Mouse (Mus musculus) liver, embryonic 15.5 days (tissue): Measurements from ENCODE around the gene Unc13b. TPM values are rescaled to one million over a fixed set of nuclear protein-coding genes. Genes with fewer than 3 reads are reported as not detected.
A peak's percentile ranks its signal among the peaks of the same experiment; 100 is the strongest.

Experiments
- ATAC-seq: fragments of 200-750 bp; cut with Nextera tagmentation; 2 replicates; pipeline ENCODE4 v1.8.0; 2017; ENCODE audit warnings: moderate number of reproducible peaks, mild to moderate bottlenecking, moderate library complexity; ENCODE audit not compliant: insufficient read depth
- H3K27ac ChIP-seq: fragments of 300-500 bp; sonication (generic); replicated peaks from 2 replicates; pipeline ENCODE4 v1.5.1; 2015; ENCODE audit warnings: mild to moderate bottlenecking, inconsistent platforms
- H3K27me3 ChIP-seq: fragments of 300-500 bp; sonication (generic); 2 replicates; pipeline ENCODE4 v1.6.1; 2015; ENCODE audit warnings: mild to moderate bottlenecking, inconsistent platforms
- H3K36me3 ChIP-seq: fragments of 300-500 bp; sonication (generic); replicated peaks from 2 replicates; pipeline ENCODE4 v1.6.1; 2015; ENCODE audit warnings: moderate library complexity, mild to moderate bottlenecking, inconsistent platforms
- H3K4me1 ChIP-seq: fragments of 300-500 bp; sonication (generic); replicated peaks from 2 replicates; pipeline ENCODE4 v1.6.1; 2015; ENCODE audit warnings: inconsistent platforms
- H3K4me2 ChIP-seq: fragments of 300-500 bp; sonication (generic); 2 replicates; pipeline ENCODE4 v1.6.1; 2015; ENCODE audit warnings: moderate library complexity, mild to moderate bottlenecking, inconsistent platforms
- H3K4me3 ChIP-seq: fragments of 300-500 bp; sonication (generic); replicated peaks from 2 replicates; pipeline ENCODE4 v1.5.1; 2015; ENCODE audit warnings: mild to moderate bottlenecking, inconsistent platforms
- H3K9ac ChIP-seq: fragments of 300-500 bp; sonication (generic); 2 replicates; pipeline ENCODE4 v1.6.1; 2015; ENCODE audit warnings: moderate library complexity, mild to moderate bottlenecking, inconsistent platforms
- H3K9me3 ChIP-seq: fragments of 300-500 bp; sonication (generic); replicated peaks from 2 replicates; pipeline ENCODE4 v1.6.1; 2016; ENCODE audit warnings: inconsistent platforms
- WGBS: fragments of 180-500 bp; shearing (Covaris S2); methylation state at CpG from one replicate; pipeline ENCODE4 v1.1.7; 2015; ENCODE audit warnings: mixed read lengths; ENCODE audit not compliant: insufficient replicate concordance; 5-methylcytosine and 5-hydroxymethylcytosine counted together
- polyA plus RNA-seq: library from polyadenylated mRNA; unstranded; fragments of >200 nt; fragmentation: Nextera tagmentation; extraction: Ambion mirVana; gene quantifications from 2 replicates; pipeline ENCODE4 v1.2.1, GENCODE M21; 2015

The Unc13b gene
- polyA plus RNA-seq, 1 experiment from 2014 or later, result 0.40 TPM

- 32% methylated on average over 15 of the region's 15 CpGs for WGBS
- Histone ChIP-seq H3K4me2 (peak overlapping the region; percentile 90), H3K9ac (peak overlapping the region; percentile 90), H3K27ac (peak overlapping the region; percentile 93), H3K4me3 (peak overlapping the region; percentile 88), H3K27me3 (peaks cover 1% of the 10 kb centered on the region; the same call in 1 of the 2 replicates), H3K4me1 (peaks cover 72% of the 10 kb centered on the region), H3K9me3 (no peaks in the 10 kb centered on the region), H3K36me3 (peaks cover 33% of the 10 kb centered on the region)
- peak; percentile 30 for ATAC-seq
Measured at GRCm38 (mm10) chr4:43038567-43039495, 19.9 kb upstream of the Unc13b start.

DNA sequence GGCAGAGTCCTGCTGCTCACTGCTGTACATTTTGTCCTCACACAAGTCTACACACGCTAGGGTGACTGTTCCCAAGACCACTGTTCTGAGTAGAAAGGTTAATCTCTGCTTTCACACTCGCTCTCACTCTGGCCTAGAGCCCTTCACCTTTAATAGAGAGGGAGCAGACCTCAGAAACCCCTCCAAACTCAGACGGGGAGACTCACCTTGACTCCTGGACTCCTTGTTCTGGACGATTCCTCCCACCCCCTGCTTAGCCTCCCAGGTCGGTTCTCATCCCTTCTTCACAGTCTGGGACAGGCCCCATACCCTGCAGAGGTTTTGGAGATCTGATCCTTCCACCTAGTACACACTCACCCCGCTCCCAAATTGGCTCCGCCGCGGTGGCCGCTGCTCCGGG lies 19.1 kb upstream of the Unc13b start:
- 9% methylated on average over 11 of the region's 11 CpGs for WGBS
- H3K27me3 ChIP-seq, result peaks cover 8% of the 10 kb centered on the region
- peak overlapping the region; percentile 88 for H3K4me3 ChIP-seq
- peak overlapping the region; percentile 90 for H3K9ac ChIP-seq
- no peaks in the 10 kb centered on the region for H3K9me3 ChIP-seq
- peak; percentile 11 for ATAC-seq
- peaks cover 78% of the 10 kb centered on the region for H3K4me1 ChIP-seq
- H3K27ac ChIP-seq, result peak overlapping the region; percentile 93
- H3K36me3 ChIP-seq, result peaks cover 25% of the 10 kb centered on the region
- peak overlapping the region; percentile 90 for H3K4me2 ChIP-seq

- Histone ChIP-seq H3K4me1 (peaks cover 80% of the 10 kb centered on the region), H3K27ac (peak overlapping the region; percentile 93), H3K9ac (peak overlapping the region; percentile 90), H3K36me3 (peaks cover 20% of the 10 kb centered on the region), H3K9me3 (no peaks in the 10 kb centered on the region), H3K4me2 (peak overlapping the region; percentile 90), H3K27me3 (peaks cover 12% of the 10 kb centered on the region), H3K4me3 (peak overlapping the region; percentile 88)
- under 1% methylated on average over 25 of the region's 25 CpGs for WGBS
- peak; percentile 93 for ATAC-seq
Measured at GRCm38 (mm10) chr4:43040114-43040572, 18.6 kb upstream of the Unc13b start.

- Histone ChIP-seq H3K4me1 (peaks cover 80% of the 10 kb centered on the region), H3K9me3 (no peaks in the 10 kb centered on the region), H3K4me3 (no peak overlapping the region), H3K4me2 (no peak overlapping the region), H3K27me3 (peaks cover 21% of the 10 kb centered on the region), H3K9ac (no peak overlapping the region), H3K36me3 (peaks cover 11% of the 10 kb centered on the region), H3K27ac (peak overlapping the region; percentile 42; the same call in 1 of the 2 replicates)
- 62% methylated on average over 9 of the region's 9 CpGs for WGBS
- ATAC-seq, result no peak
Measured at GRCm38 (mm10) chr4:43040881-43041547, 17.7 kb upstream of the Unc13b start.

DNA sequence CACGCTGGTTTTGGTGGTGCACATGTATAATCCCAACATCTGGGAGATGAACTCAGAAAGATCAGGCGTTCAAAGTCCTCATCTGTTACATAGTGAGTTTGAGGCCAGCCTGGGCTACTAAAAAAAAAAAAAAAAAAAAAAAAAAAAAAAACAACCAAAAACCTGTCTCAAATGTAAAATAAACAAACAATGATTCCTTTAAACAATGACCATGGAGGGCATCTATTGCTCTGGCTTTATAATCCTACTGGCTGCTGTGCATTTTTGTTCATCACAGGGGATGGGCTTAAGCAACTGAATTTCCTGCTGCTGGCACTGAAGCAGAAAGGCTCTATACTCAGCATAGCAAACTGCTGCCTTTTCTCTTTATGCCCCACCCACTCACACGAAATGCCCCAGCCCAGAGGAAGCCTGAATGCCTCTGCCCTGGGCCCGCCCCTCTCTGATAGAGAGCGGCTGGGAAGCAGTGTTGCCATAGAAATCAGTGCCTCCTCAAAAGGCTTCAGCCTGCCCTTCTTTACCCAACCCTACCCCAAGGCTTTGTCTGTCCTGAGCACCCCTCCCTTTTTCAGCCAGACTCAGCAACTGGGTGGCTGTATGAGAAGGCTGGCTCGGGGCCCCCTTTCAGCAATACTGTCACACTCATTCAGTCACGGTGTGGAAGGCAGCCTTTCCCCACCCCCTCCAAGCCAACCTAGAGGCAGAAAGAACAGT lies 15.0 kb upstream of the Unc13b start:
- H3K9me3 ChIP-seq, result no peaks in the 10 kb centered on the region
- peak overlapping the region; percentile 46 for H3K27ac ChIP-seq
- no peak overlapping the region for H3K4me3 ChIP-seq
- H3K36me3 ChIP-seq, result no peaks in the 10 kb centered on the region
- H3K9ac ChIP-seq, result no peak overlapping the region
- peak overlapping the region; percentile 87 for H3K4me2 ChIP-seq
- ATAC-seq, result no peak
- WGBS, result 14% methylated on average over 7 of the region's 7 CpGs
- peaks cover 62% of the 10 kb centered on the region for H3K4me1 ChIP-seq
- H3K27me3 ChIP-seq, result peaks cover 21% of the 10 kb centered on the region

DNA sequence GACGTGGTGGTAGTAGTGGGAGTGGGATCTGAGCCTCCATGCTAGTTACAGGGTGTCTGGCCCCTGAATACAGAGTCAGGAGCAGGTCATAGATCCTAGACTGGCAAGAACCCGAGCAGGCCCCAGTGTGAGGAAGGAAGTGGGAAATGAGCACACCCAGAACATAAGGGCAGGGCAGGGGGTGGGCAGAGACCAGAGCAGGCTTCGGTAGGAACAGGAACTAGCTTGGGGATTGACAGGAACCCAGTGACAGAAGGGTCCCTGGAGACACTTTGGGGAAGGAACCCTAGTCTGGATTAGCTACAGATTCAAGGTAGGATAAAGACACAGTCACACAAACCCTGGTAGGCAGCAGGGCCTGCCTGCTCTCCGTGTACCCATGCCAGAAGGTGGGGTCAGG lies 14.1 kb upstream of the Unc13b start:
- Histone ChIP-seq H3K9me3 (no peaks in the 10 kb centered on the region), H3K9ac (no peak overlapping the region), H3K27ac (peak overlapping the region; percentile 53), H3K27me3 (peaks cover 21% of the 10 kb centered on the region), H3K36me3 (no peaks in the 10 kb centered on the region), H3K4me1 (peaks cover 53% of the 10 kb centered on the region), H3K4me3 (peak overlapping the region; percentile 62), H3K4me2 (peak overlapping the region; percentile 87)
- no peak for ATAC-seq
- WGBS, result 12% methylated on average over 4 of the region's 4 CpGs

DNA sequence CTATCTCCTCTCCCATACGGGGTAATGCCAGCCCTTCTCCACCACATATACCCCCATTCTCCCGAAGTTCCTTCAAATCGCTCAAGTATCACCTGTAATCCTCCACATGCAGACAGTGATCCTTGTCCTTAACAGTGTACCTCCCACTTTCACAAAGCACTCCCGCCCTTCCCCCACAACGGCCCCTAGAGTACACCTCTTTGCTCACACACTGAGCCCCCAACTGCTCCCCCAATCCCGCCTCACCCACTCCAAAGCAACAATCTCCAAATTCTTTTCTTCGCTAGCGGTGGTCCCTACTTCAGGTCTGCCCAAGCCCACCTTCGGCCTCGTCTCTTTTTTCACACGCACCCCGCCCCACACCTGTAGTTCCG lies 13.5 kb upstream of the Unc13b start:
- peaks cover 50% of the 10 kb centered on the region for H3K4me1 ChIP-seq
- H3K9me3 ChIP-seq, result no peaks in the 10 kb centered on the region
- peak overlapping the region; percentile 87 for H3K4me2 ChIP-seq
- H3K27me3 ChIP-seq, result peaks cover 21% of the 10 kb centered on the region
- no peaks in the 10 kb centered on the region for H3K36me3 ChIP-seq
- peak overlapping the region; percentile 42 for H3K9ac ChIP-seq
- WGBS, result 8% methylated on average over 13 of the region's 13 CpGs
- H3K4me3 ChIP-seq, result peak overlapping the region; percentile 62
- H3K27ac ChIP-seq, result peak overlapping the region; percentile 53; the same call in 1 of the 2 replicates
- ATAC-seq, result no peak

DNA sequence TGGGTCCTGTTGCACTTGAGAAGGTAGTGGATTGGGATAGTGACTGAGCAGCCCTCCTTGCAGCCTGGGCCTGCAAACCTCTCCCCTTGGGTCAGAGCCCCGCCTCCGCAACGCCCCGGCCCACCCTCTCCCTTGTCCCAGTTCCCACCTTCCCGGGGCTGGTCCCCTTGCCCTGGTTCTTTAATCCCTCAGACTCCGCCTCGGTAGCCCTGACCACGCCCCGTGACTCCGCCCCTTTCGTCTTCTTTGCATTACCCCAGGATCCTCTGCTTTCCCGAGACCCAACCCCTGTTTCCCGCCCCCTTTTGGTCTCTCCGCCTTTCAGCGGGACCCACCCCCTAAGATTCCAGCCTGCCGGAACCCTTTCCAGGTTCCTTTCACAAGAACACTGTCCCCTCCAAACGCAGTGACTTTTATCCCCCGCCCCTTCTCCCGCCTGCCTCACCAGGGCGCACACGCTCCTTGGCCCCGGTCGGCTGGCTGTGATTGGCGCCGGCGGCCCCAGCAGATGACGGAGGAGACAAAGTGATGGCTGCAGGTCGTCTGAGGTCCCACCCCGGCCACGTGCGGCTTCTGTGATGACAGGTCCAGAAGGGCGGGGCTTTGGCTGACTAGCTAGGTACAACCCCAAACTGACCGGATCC lies 13.0 kb upstream of the Unc13b start, which contains the start of gene Fam214b:
TSS of gene Fam214b (minus strand) at position 562 of the 644 bp plus-strand sequence.
- H3K9me3 ChIP-seq, result no peaks in the 10 kb centered on the region
- H3K27me3 ChIP-seq, result peaks cover 21% of the 10 kb centered on the region
- peak within 1 kb of the TSS; percentile 87 for H3K4me2 ChIP-seq
- H3K36me3 ChIP-seq, result no peaks in the 10 kb centered on the region
- peak within 1 kb of the TSS; percentile 62 for H3K4me3 ChIP-seq
- H3K27ac ChIP-seq, result peak within 1 kb of the TSS; percentile 53; the same call in 1 of the 2 replicates
- peak within 1 kb of the TSS; percentile 42 for H3K9ac ChIP-seq
- ATAC-seq, result peak; percentile 84
- peaks cover 45% of the 10 kb centered on the region for H3K4me1 ChIP-seq
- under 1% methylated on average over 33 of the region's 33 CpGs for WGBS

DNA sequence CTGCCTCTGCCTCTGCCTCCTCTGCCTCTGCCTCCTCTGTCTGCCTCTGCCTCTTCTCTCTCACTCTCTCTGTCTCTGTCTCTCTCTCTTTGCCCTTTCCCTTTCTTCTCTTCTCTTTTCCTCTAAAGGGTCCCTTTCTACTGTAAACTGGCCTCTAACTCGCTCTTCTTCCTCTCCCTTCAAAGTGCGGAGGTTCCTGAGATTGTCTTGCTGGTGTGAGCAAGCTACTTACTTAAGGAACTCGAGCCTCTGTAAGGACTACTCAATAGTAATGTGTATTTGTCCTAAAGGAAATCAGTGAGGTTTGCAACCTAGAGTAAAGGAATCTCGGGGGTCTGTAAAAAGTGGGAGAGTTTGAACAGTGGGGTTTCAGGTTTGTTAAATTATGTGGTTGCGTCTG lies 12.1 kb upstream of the Unc13b start:
- 52% methylated on average over 5 of the region's 5 CpGs for WGBS
- Histone ChIP-seq H3K27ac (no peak overlapping the region), H3K27me3 (peaks cover 21% of the 10 kb centered on the region), H3K36me3 (no peaks in the 10 kb centered on the region), H3K9ac (no peak overlapping the region), H3K4me1 (peaks cover 39% of the 10 kb centered on the region), H3K9me3 (no peaks in the 10 kb centered on the region), H3K4me2 (peak overlapping the region; percentile 87), H3K4me3 (no peak overlapping the region)
- ATAC-seq, result no peak

- Histone ChIP-seq H3K9ac (no peak overlapping the region), H3K27me3 (peaks cover 21% of the 10 kb centered on the region), H3K27ac (no peak overlapping the region), H3K4me3 (no peak overlapping the region), H3K4me1 (peaks cover 39% of the 10 kb centered on the region), H3K4me2 (no peak overlapping the region), H3K36me3 (no peaks in the 10 kb centered on the region), H3K9me3 (no peaks in the 10 kb centered on the region)
- ATAC-seq, result no peak
- 7% methylated on average over 5 of the region's 5 CpGs for WGBS
Measured at GRCm38 (mm10) chr4:43047231-43047630, 11.5 kb upstream of the Unc13b start.
